Mouse (Mus musculus) E14TG2a.4 (cell line): ENCODE results near the gene D630045J12Rik.

Experiments used
- CTCF ChIP-seq: conservative IDR thresholded peaks from 2 replicates; pipeline ENCODE4 v1.5.1; 2014; ENCODE audit warnings: low read length
- NANOG ChIP-seq: IDR thresholded peaks from 2 replicates; pipeline ENCODE4 v1.6.1; 2014; ENCODE audit warnings: borderline replicate concordance, low read length, mixed read lengths

GRCm38 (mm10) chr6:38156204-38156603 is 97.6 kb downstream of the D630045J12Rik start:
- TF ChIP-seq CTCF (no peak), NANOG (no peak)
